Mouse (Mus musculus): ENCODE results near the gene Galnt9.

Gene Galnt9

DNA sequence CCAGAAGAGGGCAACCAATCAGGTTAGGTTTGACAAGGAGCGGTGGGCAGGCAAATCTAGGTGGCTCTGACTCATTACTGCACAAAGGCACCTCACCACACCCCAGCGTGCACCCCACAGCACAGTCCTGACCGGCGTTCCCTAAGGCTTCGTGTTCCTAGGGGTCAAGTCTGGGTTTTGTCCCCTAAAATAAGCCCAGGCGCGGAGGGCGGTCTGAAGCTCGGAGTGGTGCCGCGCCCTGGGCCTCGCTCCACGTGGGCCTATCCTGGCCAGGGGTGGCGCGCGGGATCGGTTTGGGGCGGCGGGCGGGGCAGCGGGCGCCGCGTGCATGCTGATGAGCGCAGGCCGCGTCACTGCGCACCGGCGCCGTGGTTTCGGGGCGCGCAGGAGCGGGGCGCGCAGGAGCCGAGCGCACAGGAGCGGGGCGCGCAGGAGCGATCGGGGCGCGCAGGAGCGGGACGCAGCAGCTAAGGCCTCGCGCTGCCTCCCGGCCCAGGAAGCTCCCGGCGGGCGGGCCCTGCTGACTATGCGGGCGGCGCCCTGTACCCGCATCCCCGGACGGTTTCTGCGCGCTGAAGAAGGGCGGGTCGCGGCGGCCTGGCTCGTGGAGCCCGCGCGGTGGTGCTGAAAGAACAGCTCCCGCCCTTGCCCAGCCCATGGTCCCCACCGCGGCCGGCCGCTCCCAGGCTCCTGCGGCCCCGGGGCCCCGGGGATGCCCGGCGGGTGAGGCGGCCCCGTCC, at the start of gene Galnt9:
Gene Galnt9 (plus strand): TSS at position 405 of the 740 bp plus-strand sequence.
- peak; percentile 79 for DNase-seq (ENCODE audit: low spot score)

DNA sequence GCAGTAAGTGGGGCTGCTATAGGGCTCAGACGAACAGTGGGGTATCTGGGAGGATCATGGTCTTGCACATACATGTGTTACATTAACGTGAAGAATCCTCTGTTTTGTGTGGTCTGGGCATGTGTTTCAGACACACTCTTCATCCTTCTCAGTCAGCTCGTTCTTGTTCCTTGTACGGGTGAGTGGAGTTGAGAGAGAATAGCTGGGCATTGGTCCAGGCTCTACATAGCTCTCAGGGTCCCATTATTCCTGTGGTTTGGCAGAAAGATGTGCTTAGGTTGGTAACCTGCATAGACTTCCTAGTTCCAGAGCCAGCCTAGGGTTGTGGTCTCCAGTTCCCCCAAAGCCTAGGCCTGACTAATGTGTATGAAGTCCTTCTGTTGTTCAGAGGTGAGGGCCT, 49.8 kb upstream of the Galnt9 start:
- no peak for DNase-seq (ENCODE audit: low spot score)

DNA sequence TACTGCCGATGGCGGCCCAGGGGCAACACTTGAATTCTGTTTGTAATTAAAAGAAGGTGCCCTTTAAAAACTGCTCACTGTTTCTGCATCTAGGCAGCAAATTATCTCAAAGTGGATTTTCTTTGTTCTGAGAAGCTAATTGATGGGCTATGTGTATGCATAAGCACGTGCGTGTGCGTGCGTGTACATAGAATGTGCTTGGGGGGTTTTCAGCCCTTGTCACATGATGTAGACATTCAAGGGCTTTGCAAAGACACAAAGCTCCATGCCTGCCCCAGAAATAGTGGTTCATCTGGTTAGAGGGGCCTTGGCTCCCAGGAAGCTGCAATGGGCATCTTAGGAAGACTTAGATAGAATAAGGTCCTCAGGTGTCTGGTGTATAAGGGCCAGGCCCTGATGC, 49.1 kb upstream of the Galnt9 start:
- no peak for DNase-seq (ENCODE audit: low spot score)

DNA sequence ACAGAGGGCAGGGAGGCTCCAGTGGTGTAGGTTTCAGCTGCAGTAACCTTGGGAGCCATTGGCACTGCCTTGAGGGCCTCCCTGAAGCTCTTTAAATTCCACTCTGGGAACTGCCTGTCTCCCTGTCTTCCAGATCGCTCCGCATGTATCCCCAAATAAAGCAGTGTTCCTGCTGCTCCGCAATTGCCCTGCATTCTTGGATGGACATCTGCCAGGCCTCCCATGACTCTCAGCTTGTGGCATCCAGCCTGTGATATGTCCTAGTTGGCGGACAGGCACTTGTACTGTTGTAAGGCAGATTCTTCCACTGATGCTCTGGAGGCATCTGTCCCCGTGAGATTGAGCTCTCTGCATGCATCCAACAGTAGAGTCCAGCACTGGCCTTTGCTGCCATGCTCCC, 46.6 kb upstream of the Galnt9 start:
- no peak for DNase-seq (ENCODE audit: low spot score)

DNA sequence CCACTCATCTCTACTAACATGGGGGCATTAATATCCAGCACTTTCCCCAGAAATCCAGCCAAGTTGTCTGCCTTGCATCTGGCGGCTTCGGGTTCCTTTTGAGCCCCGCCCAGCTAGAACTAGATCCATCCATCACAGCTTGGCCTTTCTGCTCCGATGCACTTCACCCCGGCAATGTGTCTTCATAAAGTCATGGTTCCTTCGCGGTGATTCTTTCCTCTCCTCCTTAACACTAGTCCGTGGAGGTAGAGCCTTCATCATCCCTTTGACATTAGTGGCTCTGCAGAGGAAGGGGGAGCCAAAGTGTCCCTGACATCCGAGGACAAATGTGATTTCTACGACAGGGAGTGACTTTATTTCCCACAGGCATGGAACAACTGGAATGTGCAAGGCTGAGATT, 46.1 kb upstream of the Galnt9 start:
- peak; percentile 66 for DNase-seq (ENCODE audit: low spot score)

DNA sequence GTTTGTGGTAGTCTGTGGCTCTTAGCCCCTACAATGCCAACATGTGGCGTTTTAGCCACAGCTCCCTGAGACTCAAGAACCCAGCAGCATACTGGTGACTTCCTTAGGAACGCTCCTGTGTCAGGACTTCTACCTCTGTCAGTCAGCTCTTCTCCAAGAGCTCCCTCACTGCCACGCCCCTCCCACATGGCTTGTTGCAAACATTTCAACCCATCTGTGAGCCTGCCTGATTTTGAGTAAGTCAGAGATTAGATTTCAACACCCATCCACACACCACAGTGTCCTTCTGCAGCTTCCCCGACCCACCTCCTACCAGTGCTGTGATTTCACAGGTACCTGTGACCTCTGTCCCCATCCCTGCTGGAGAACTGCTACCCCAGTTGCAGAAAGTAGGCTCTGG, 43.9 kb upstream of the Galnt9 start:
- no peak for DNase-seq (ENCODE audit: low spot score)

DNA sequence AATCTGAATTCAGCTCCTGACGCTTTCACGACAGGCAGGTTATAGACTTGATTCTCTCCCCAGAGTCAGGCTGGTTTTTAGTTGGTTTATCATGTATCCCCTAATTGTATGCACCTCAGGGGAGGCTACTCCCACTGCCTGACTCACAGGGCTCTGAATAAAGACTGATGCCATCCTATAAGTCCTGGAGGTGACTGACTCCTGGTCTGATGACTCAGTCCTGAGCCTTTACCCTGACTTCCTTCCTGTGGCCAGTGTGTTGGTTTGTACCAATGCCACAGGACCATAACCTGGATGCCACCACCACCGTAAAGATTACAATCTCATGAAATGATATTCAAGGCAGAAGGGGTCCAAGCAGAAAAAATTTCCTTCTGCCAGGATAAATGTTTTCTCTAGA, 40.8 kb upstream of the Galnt9 start:
- DNase-seq (ENCODE audit: low spot score), result no peak

DNA sequence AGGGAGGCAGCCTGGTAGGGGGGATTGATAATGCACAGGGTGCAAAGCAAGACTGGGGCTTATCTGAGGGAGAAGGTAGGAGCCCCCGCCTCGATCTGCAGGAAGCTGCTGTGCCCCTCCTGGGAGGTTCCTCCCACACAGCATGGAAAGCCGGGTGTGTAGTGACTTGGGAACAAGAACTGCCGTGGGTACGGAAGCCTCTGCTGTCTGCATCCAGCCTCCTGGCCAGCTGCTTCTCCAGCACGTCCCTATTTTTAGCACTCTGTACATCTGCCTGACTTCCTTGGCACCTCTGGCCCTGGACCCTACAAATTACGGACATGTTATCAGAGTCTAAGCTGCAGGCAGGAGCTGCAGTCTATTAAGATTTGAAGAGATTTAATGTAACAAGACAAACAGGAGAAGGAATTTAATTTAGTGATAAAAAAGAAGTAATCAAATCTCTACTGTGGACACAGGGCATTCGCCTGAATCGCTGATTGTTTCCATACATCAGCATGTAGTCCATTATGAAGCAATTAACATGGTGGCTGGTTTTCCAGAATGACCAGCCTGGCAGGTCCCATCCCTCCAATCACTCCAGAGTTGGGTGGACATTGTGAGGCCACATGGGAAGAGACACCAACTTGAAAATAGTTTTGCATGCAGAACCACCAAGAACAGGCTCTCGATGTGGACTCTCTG, 38.4 kb upstream of the Galnt9 start:
- DNase-seq (ENCODE audit: low spot score), result peak; percentile 31

DNA sequence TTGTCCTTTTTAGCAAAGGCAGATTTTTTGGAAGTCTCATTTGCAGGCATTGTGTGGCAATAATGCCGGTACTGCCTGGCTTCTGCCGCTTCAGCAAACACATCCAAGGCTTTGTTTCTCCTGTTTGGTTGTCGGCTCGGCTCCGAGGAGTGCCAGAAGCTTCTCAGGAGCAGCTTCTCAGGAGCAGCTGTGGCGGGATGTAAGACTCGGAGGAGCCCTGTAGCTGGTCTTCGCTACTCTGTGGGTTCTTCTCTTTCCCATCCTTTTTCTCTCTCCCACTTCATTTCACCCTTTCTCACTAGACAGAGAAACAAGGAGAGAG, 37.9 kb upstream of the Galnt9 start:
- no peak for DNase-seq (ENCODE audit: low spot score)

DNA sequence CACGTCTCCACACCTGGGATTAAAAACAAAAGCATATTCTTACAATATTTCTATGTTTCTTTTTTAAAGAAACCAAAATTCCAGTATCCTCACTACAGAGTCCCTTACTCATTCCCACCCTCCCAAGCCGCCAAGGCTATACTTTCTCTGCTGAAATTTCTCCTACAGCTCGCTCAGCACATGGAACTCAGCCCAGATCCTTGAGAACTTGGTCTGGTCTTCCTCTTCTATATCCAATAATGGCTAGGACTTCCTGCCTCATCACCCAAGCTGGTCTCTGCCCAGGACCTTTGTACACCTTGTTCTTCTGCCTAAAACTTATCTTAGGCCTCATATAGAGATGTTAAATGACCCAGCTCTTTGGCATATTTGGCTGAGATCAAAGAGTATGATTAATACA, 37.3 kb upstream of the Galnt9 start:
- DNase-seq (ENCODE audit: low spot score), result no peak

DNA sequence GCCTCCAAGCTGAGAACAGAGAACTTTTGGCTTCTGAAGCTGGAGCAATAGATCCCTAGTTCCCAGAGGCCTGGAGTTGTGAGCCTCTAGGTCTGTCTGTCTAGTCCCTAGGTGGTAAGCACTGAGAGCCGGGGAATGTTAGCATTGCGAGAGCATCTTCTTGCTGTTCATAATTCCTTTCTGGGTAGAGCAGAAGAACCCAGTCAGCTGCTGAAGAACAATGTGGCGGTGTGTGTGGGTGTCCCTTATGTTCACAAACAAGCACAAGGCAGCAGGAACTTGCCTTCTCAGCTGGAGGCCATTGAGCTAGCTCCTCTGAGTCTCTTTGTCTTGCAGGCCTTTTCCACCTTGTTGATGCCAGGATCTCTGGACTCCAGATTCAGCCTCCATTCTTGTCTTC, 36.2 kb upstream of the Galnt9 start:
- DNase-seq (ENCODE audit: low spot score), result no peak

DNA sequence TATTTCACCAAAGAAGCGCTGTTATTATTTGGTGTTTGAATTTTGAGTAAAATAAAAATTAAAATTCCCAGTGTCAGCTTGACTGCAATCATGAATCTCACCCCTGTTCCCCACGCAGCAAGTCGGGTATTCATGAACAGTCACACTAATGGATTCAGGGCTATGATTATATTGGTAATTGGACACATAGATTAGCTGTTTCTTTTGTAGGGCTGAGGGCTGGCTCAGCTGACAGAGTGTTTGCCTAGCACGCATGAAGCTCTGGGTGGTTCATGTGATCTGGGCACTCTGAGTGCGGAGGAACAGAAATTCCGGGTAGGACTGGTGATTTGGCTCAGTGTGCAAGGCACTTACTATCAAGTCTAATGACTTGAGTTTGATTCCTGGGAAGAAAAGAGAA, 33.8 kb upstream of the Galnt9 start:
- DNase-seq (ENCODE audit: low spot score), result no peak

DNA sequence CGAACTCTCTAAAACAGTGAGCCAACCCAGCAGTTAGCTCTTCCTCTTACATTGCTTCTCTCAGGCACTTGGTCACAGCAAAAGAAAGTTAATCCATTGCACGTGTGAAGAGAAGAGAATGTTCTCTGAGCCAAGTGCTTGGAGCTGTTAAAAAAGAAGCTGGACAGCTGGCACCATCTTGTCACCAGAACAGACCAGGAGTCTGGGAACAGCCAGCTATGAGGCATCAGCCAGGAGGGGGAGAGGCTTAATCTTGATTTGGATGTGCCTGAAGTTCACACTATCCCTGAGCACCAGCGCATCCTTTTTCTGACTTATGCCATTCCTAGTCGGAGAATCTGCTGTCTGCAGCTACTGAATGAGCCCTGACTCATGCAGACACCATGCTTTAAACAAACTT, 30.4 kb upstream of the Galnt9 start:
- DNase-seq (ENCODE audit: low spot score), result no peak

DNA sequence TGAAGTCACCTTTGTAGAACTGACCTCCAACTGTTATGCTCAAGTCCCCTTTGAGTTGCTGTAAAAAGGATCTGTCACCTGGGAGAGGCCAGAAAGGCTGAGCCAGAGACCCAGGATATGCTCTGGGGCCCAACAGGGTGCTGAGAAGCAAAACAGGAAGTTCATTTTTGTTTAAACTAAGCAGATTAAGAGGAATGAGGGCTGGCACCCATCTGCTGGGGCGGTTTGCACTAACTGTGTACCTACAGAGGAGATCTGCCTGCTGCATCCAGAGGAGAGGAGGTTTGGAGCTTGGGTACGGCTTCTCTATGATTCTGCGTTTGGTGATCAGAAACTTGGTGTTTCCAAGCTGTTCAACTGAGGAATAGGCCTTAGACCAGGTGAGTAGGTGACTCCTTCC, 29.5 kb upstream of the Galnt9 start:
- DNase-seq (ENCODE audit: low spot score), result no peak

DNA sequence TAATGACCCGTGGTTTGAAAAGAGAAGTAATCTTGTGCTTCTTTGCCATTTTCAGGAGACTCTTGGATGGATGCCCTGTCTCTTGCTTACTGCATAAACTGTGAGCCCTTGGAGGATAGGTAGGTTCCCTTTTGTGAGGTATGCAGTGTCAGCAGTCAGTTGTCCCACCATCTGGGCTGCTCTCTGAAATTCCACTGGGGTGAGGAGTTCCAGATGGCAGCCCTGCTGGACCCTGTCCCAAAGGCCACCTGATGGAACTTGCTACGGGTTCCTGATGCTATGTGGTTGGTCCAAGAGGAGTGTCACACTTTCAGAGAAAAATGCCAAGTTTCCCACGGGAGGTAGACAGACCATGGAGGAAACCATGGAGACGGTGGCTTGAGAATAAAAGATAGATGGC, 27.8 kb upstream of the Galnt9 start:
- DNase-seq (ENCODE audit: low spot score), result no peak

DNA sequence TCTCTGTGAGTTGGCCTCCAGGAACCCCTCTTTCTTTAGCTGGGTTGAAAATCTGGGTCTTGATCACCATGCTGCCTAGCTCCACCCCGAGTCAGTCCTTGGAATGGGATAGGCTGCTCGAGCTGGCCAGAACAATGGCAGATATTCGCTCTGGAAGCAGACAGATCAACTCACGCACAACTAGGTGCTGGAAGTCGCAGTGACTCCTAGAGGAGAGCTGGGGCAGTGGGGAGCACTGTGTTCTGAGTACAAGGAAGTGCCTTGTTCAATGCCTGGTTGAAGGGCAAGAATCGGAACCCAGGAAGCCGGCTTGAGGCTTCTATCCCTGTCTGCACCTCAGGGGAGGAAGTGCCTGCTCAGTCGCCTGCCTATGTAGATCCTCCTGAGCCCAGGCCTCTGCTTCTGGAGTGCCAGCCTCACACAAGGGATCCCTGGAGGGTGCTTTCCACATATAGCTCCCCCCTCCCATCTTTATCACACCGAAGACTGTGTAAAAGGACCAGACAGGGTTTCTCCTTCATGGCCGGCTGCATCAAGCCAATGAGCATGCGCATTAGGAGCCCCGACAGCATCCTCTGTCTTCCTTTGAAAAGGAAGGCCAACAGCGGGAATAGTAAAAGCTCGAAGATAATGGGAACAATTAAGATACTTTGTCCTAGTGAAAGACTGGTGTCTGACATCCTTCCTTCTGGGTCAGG, 25.9 kb upstream of the Galnt9 start:
- peak; percentile 42 for DNase-seq (ENCODE audit: low spot score)

DNA sequence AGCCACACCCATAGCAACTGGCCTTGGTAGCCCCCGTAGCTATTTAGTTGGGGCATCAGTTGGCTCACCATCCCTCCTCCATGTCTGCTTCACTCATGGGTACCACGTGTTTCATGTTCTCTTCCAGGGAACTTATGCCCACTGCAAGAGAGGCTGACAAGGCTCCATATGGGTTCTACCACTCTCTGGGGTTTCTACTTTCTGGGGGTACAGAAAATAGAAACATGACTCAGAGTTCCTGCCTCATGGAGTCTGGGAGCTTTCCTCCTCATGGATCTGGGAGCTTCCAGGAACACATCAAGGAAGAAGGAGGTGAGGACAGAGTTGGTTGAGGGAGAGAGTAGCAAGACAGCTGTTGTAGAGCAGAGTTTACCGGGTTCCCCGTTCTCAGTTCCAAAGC, 23.2 kb upstream of the Galnt9 start:
- no peak for DNase-seq (ENCODE audit: low spot score)

DNA sequence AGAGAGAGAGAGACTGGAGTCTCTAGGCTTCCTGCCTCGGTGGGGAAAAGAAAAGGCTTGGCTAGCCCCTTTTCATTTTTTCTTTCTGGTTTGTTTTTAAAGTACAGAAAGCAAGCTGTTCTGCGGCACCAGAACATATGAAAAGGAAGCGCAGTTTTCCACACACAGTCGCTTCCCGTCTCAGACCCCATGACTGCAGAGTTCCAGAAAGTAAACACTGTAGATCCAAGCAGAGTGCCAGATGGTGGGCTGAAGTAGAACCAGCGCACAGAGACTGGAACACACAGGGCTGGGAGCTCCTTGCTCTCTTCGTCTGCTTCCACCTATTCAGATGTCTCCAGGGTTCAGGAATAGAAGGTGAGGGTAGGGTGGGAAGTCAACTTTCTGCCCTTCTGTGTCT, 22.3 kb upstream of the Galnt9 start:
- no peak for DNase-seq (ENCODE audit: low spot score)

DNA sequence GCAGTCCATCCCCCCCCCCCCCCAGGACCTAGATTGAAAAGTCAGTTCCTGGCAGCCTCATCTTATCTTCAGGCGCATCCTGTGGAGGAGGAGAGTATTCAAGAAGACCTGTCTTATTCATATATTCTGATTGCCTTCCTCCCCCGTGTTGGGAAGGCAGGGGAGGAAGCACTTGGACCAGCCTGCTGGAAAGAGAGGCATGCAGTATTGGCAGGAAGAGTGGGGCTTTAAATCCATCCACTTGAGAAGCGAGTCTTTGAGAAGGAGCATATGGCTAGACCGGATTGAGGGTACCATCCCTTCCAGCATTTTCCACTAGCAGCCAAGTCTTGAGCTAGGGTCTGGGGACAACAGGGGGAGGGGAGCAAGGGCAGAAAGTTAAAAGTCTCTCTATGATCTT, 20.9 kb upstream of the Galnt9 start:
- no peak for DNase-seq (ENCODE audit: low spot score)

DNA sequence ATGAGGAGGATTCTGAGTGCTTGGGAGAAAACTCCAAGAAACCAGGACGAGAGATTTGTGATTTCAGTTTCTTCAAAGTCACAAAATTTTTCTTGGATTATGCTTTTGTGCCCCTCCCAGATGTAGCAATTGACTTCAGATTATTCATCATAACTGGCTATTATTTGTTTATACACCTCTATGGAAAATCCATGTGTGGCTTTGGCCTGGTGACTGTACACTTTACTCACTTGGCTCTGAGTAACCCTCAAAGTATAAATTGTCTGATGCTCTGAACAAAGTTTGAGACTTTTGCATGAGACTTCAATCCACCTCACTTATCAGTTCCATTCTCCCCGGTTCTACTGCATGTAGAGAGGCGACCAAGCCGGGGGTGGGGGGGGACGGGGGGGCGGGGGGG, 18.5 kb upstream of the Galnt9 start:
- no peak for DNase-seq (ENCODE audit: low spot score)

DNA sequence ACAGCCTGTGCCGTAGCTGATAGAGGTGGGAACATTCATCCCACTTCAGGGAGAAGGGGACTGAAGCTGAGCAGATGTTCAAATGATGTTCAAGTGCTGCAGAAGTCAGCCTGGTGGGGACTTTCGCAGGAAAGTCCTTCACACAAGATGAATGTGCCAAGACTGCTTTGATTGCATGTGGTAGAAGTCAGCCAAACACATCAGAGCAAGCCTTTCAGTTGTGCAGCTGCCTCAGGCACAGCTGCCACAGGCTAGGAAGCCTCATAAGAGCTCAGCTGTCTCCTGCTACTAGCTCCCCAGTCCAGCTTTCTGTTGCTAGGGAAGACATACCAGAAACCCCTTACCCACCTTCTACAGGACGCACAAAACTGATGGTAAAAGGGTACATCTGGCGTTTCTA, 17.6 kb upstream of the Galnt9 start:
- DNase-seq (ENCODE audit: low spot score), result no peak

DNA sequence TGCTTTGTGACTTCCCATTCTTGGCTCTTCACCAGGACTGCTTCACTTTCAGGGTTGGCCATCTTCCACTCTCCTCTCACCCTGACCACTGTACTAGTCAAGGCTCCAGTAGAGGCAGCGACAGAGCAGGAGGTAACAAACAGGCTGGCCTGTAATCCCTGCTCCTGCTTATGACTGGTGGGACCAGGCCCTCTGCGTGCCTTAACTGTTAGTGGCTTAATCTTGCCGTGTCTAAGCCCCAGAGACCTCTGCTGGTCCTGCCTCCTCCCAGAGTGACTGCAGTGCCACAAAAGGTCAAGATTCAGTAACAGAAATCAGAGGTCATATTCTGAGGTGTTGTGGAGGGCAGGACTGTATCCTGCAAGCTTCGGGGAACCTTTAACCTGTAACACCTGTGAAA, 13.1 kb upstream of the Galnt9 start:
- DNase-seq (ENCODE audit: low spot score), result no peak

DNA sequence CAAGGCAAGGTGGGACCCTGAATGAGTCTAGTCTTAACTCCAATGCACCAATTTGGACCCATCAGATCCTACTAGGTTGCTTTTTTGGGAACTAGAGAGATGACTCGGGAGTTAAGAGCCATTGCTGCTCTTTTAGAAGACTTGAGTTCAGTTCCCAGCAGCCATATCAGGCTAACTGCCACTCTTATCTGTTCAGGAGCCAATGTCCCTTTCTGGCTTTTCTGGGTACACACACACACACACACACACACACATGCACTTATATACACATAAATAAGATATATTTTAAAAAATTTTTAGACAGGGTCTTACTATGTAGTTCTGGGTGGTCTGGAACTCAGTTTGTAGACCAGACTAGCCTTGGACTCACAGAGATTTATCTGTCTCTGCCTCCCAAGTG, 9.8 kb upstream of the Galnt9 start:
- DNase-seq (ENCODE audit: low spot score), result no peak

DNA sequence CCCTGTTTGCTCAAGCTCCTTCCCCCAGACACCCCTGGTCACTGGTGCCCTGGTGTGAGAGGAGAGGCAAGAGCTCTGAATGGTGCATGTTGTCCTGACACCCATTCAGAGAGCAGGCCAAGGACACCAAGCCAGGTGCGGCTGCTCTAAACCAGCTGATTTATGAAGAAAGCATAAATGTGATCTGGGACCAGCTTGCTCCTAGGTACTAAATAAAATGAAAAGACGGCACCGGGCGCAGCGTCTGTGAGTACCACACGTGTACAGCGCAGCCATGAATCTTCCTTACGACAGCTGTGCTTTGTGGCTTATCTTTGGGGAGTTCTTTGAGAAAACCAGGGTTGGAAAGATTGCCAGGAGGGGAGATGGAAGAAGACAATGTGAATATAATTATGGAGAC, 8.2 kb upstream of the Galnt9 start:
- no peak for DNase-seq (ENCODE audit: low spot score)
